Mouse (Mus musculus) G1E (cell line): ENCODE measurements around the gene Tmem88.

ENCODE experiments used
- CTCF ChIP-seq: IDR thresholded peaks from 2 replicates; pipeline ENCODE4 v1.5.1; 2012; ENCODE audit warnings: low read depth, low read length, inconsistent platforms, mixed read lengths
- GATA1 ChIP-seq: IDR thresholded peaks from 2 replicates; pipeline ENCODE4 v1.6.1; 2012; ENCODE audit warnings: borderline replicate concordance, low read length, inconsistent platforms, mixed read lengths
- POLR2AphosphoS5 ChIP-seq: IDR thresholded peaks from 2 replicates; pipeline ENCODE4 v1.6.1; 2012; ENCODE audit warnings: low read depth, low read length, inconsistent platforms; ENCODE audit not compliant: insufficient replicate concordance
- TAL1 ChIP-seq: conservative IDR thresholded peaks from 2 replicates; pipeline ENCODE4 v1.6.1; 2012; ENCODE audit warnings: low read depth, low read length, inconsistent platforms, mixed read lengths

- TF ChIP-seq TAL1: no peak
- no peak for TF ChIP-seq CTCF
- TF ChIP-seq GATA1: no peak
- no peak for TF ChIP-seq POLR2AphosphoS5
Observed at GRCm38 (mm10) chr11:69399201-69400082, 1.4 kb upstream of the Tmem88 start.
